Mouse (Mus musculus): ENCODE measurements at regions not wholly inside any gene's neighbourhood (a gene's known extent, or its start where the extent isn't known, plus 50 kb on each side); places are given as distances from the start of the nearest gene placed in this dataset.

- DNase-seq (ENCODE audit: low spot score) (no peak), ATAC-seq (ENCODE audit: extremely low read depth, insufficient number of reproducible peaks, low FRiP score, poor library complexity, severe bottlenecking) (no peak)
- Histone ChIP-seq H3K4me3 (ENCODE audit: low read depth, low read length) (no peak overlapping the region), H3K4me1 (ENCODE audit: insufficient read depth, low read depth, low read length) (no peaks in the 10 kb centered on the region), H3K9me3 (replicated peaks) (peaks cover 71% of the 10 kb centered on the region), H3K36me3 (replicated peaks) (no peaks in the 10 kb centered on the region), H3K27me3 (ENCODE audit: insufficient read depth, low read length) (no peaks in the 10 kb centered on the region)
- TF ChIP-seq TAL1 (conservative IDR thresholded peaks at IDR 0.05; ENCODE audit: low read depth, low read length), result no peak
- TF ChIP-seq GATA2 (IDR thresholded peaks at IDR 0.05; ENCODE audit: borderline replicate concordance, low read depth, low read length), result no peak
- TF ChIP-seq CTCF (IDR thresholded peaks at IDR 0.05; ENCODE audit: low read depth, low read length), result no peak
- no peak for TF ChIP-seq POLR2AphosphoS5 (IDR thresholded peaks at IDR 0.05; ENCODE audit: insufficient replicate concordance, low read depth, low read length)
- no peak for TF ChIP-seq GATA1 (IDR thresholded peaks at IDR 0.05; ENCODE audit: borderline replicate concordance, low read length)
Measured at GRCm38 (mm10) chr2:169388569-169388968, 199.0 kb downstream of the Gm11011 start.

- ATAC-seq (ENCODE audit: extremely low read depth, insufficient number of reproducible peaks, low FRiP score, poor library complexity, severe bottlenecking), result no peak
- H3K4me1 ChIP-seq (ENCODE audit: insufficient read depth, low read depth, low read length), result no peaks in the 10 kb centered on the region
- H3K27me3 ChIP-seq (ENCODE audit: insufficient read depth, low read length), result no peaks in the 10 kb centered on the region
- H3K36me3 ChIP-seq (replicated peaks), result no peaks in the 10 kb centered on the region
- H3K4me3 ChIP-seq (ENCODE audit: low read depth, low read length), result no peak overlapping the region
- TF ChIP-seq GATA1 (IDR thresholded peaks at IDR 0.05; ENCODE audit: borderline replicate concordance, low read length) (no peak), CTCF (IDR thresholded peaks at IDR 0.05; ENCODE audit: low read depth, low read length) (no peak), TAL1 (conservative IDR thresholded peaks at IDR 0.05; ENCODE audit: low read depth, low read length) (no peak), POLR2AphosphoS5 (IDR thresholded peaks at IDR 0.05; ENCODE audit: insufficient replicate concordance, low read depth, low read length) (no peak), GATA2 (IDR thresholded peaks at IDR 0.05; ENCODE audit: borderline replicate concordance, low read depth, low read length) (no peak)
- no peak for DNase-seq (ENCODE audit: low spot score)
- H3K9me3 ChIP-seq (replicated peaks), result peaks cover 67% of the 10 kb centered on the region
Measured at GRCm38 (mm10) chr2:169387765-169388518, 199.6 kb downstream of the Gm11011 start.

GRCm38 (mm10) chr2:169383701-169384100 is 203.8 kb downstream of the Gm11011 start:
- Histone ChIP-seq H3K9me3 (replicated peaks) (peaks cover 72% of the 10 kb centered on the region), H3K36me3 (replicated peaks) (no peaks in the 10 kb centered on the region), H3K27me3 (ENCODE audit: insufficient read depth, low read length) (no peaks in the 10 kb centered on the region), H3K4me3 (ENCODE audit: low read depth, low read length) (no peak overlapping the region), H3K4me1 (ENCODE audit: insufficient read depth, low read depth, low read length) (no peaks in the 10 kb centered on the region)
- no peak for DNase-seq (ENCODE audit: low spot score)
- TF ChIP-seq POLR2AphosphoS5 (IDR thresholded peaks at IDR 0.05; ENCODE audit: insufficient replicate concordance, low read depth, low read length) (no peak), CTCF (IDR thresholded peaks at IDR 0.05; ENCODE audit: low read depth, low read length) (no peak), GATA1 (IDR thresholded peaks at IDR 0.05; ENCODE audit: borderline replicate concordance, low read length) (no peak), GATA2 (IDR thresholded peaks at IDR 0.05; ENCODE audit: borderline replicate concordance, low read depth, low read length) (no peak), TAL1 (conservative IDR thresholded peaks at IDR 0.05; ENCODE audit: low read depth, low read length) (no peak)
- ATAC-seq (ENCODE audit: extremely low read depth, insufficient number of reproducible peaks, low FRiP score, poor library complexity, severe bottlenecking), result no peak

GRCm38 (mm10) chr2:169373069-169373468 is 214.5 kb downstream of the Gm11011 start:
- DNase-seq (ENCODE audit: low spot score) (no peak), ATAC-seq (ENCODE audit: extremely low read depth, insufficient number of reproducible peaks, low FRiP score, poor library complexity, severe bottlenecking) (no peak)
- no peak for TF ChIP-seq TAL1 (conservative IDR thresholded peaks at IDR 0.05; ENCODE audit: low read depth, low read length)
- Histone ChIP-seq H3K9me3 (replicated peaks) (peaks cover 90% of the 10 kb centered on the region), H3K36me3 (replicated peaks) (no peaks in the 10 kb centered on the region), H3K27me3 (ENCODE audit: insufficient read depth, low read length) (no peaks in the 10 kb centered on the region), H3K4me3 (ENCODE audit: low read depth, low read length) (no peak overlapping the region), H3K4me1 (ENCODE audit: insufficient read depth, low read depth, low read length) (no peaks in the 10 kb centered on the region)

- no peak for TF ChIP-seq GATA2 (IDR thresholded peaks at IDR 0.05; ENCODE audit: borderline replicate concordance, low read depth, low read length)
- no peak for TF ChIP-seq GATA1 (IDR thresholded peaks at IDR 0.05; ENCODE audit: borderline replicate concordance, low read length)
- no peak for TF ChIP-seq POLR2AphosphoS5 (IDR thresholded peaks at IDR 0.05; ENCODE audit: insufficient replicate concordance, low read depth, low read length)
- no peak for TF ChIP-seq TAL1 (conservative IDR thresholded peaks at IDR 0.05; ENCODE audit: low read depth, low read length)
- no peak for TF ChIP-seq CTCF (IDR thresholded peaks at IDR 0.05; ENCODE audit: low read depth, low read length)
- Histone ChIP-seq H3K4me1 (ENCODE audit: insufficient read depth, low read depth, low read length) (no peaks in the 10 kb centered on the region), H3K27me3 (ENCODE audit: insufficient read depth, low read length) (no peaks in the 10 kb centered on the region), H3K36me3 (replicated peaks) (no peaks in the 10 kb centered on the region), H3K4me3 (ENCODE audit: low read depth, low read length) (no peak overlapping the region), H3K9me3 (replicated peaks) (peaks cover 74% of the 10 kb centered on the region)
- ATAC-seq (ENCODE audit: extremely low read depth, insufficient number of reproducible peaks, low FRiP score, poor library complexity, severe bottlenecking), result no peak
- no peak for DNase-seq (ENCODE audit: low spot score)
Measured at GRCm38 (mm10) chr2:169365046-169365445, 222.5 kb downstream of the Gm11011 start.

GRCm38 (mm10) chr2:169360272-169360671 is 227.3 kb downstream of the Gm11011 start:
- DNase-seq (ENCODE audit: low spot score) (no peak), ATAC-seq (ENCODE audit: extremely low read depth, insufficient number of reproducible peaks, low FRiP score, poor library complexity, severe bottlenecking) (no peak)
- Histone ChIP-seq H3K27me3 (ENCODE audit: insufficient read depth, low read length) (no peaks in the 10 kb centered on the region), H3K4me3 (ENCODE audit: low read depth, low read length) (no peak overlapping the region), H3K9me3 (replicated peaks) (peaks cover 76% of the 10 kb centered on the region), H3K36me3 (replicated peaks) (no peaks in the 10 kb centered on the region), H3K4me1 (ENCODE audit: insufficient read depth, low read depth, low read length) (no peaks in the 10 kb centered on the region)
- TF ChIP-seq TAL1 (conservative IDR thresholded peaks at IDR 0.05; ENCODE audit: low read depth, low read length) (no peak), GATA1 (IDR thresholded peaks at IDR 0.05; ENCODE audit: borderline replicate concordance, low read length) (no peak), POLR2AphosphoS5 (IDR thresholded peaks at IDR 0.05; ENCODE audit: insufficient replicate concordance, low read depth, low read length) (no peak), GATA2 (IDR thresholded peaks at IDR 0.05; ENCODE audit: borderline replicate concordance, low read depth, low read length) (no peak), CTCF (IDR thresholded peaks at IDR 0.05; ENCODE audit: low read depth, low read length) (no peak)
